Mouse (Mus musculus): ENCODE results near the gene Pdk1. TPM values are rescaled to one million over a fixed set of nuclear protein-coding genes. Genes with fewer than 3 reads are reported as not detected.
A peak's percentile ranks its signal among the peaks of the same experiment; 100 is the strongest.
"Not testable (repeated sequence)": the region's sequence is repeated elsewhere in the genome, so short reads cannot be mapped to it uniquely, and the experiment has no call there.

Pdk1 gene
- 10 to 100 TPM; 30.1 to 30.8 TPM for total RNA-seq (2021)

DNA sequence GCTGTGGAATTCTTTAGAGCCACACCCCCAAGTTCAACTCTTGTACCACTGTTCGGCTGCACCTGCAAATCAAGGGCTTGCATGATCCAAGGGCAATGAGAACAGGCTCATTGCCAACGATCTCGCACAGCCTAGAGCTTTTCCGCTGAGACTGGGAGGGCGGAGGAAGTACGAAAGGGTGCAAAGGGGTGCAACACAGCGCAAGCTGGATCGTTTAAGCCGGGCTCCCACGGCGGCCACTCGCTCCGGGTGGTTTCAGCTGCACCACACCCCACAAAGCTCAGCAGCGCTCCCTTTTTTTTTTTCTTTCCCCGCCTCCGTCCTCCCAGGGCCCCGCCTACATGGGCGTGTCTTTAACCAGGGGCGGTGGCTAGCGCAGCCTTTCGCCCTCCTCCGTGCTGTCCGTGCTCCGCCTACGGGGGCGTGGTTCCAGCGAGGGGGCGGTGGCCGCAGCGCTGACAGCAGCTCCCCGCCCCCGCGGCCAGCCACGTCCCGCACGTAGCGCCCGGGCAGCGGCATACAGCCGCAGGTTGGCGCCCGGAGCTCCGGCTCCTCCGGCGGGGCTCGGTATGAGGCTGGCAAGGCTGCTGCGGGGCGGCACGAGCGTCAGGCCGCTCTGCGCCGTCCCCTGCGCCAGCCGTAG lies at the start of gene Pdk1:
Gene Pdk1 (plus strand): TSS at position 424 of the 643 bp plus-strand sequence.
- intact Hi-C loops (cut with DNase I): no loop called here
- DNase-seq: peak; percentile 98

- DNase-seq: no peak
- intact Hi-C loops (cut with DNase I): no loop called here
Observed at GRCm38 (mm10) chr2:71824146-71824545, 48.9 kb upstream of the Pdk1 start.

- DNase-seq: no peak
- intact Hi-C loops (cut with DNase I): no loop called here
Observed at GRCm38 (mm10) chr2:71827711-71828110, 45.3 kb upstream of the Pdk1 start.

GRCm38 (mm10) chr2:71828928-71829327 lies 44.1 kb upstream of the Pdk1 start:
- DNase-seq: no peak
- intact Hi-C loops (cut with DNase I): no loop called here

DNA sequence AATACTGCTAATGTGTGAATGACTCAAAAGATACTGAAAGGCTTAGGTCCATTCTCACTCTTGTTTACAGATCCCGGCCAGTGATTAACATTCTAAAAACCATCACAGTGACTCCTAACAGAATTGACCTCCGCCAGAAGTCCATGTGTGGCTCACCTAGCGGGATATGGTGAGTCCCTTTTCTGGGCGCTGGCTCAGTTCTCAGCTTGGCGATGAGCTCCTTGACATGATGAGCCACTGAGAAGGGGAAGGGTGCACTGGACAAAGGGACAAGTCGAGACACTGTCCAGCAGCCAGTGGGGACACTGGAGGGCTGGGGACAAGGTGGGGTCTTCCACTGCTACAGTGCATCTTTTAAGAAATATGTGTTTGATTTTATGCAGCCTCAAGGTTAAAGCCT lies 39.4 kb upstream of the Pdk1 start:
- intact Hi-C loops (cut with DNase I): no loop called here
- DNase-seq: no peak

GRCm38 (mm10) chr2:71834371-71834770 lies 38.7 kb upstream of the Pdk1 start:
- no peak for DNase-seq
- intact Hi-C loops (cut with DNase I): no loop called here

DNA sequence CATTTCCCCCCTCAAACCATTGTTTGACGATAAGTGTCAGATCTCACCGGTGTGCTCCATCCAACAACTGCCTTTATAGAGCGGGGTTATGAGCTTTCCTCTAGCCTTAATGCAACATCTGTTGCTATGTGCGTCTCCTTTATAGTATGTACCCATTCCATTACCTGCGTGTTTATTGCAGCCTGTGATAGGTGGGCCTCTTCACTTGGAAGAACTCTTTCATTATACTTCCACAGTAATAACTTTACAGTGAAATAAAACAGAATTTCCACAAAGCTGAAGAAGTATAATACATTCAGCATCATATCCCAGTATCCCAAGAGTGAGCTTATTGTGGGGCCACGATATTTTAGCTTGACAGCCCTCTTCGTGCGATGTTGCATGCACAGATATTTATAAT lies 37.5 kb upstream of the Pdk1 start:
- DNase-seq: no peak
- intact Hi-C loops (cut with DNase I): no loop called here

- intact Hi-C loops (cut with DNase I): no loop called here
- no peak for DNase-seq
Observed at GRCm38 (mm10) chr2:71836232-71836631, 36.8 kb upstream of the Pdk1 start.

GRCm38 (mm10) chr2:71837261-71837660 lies 35.8 kb upstream of the Pdk1 start:
- intact Hi-C loops (cut with DNase I): no loop called here
- DNase-seq: no peak

DNA sequence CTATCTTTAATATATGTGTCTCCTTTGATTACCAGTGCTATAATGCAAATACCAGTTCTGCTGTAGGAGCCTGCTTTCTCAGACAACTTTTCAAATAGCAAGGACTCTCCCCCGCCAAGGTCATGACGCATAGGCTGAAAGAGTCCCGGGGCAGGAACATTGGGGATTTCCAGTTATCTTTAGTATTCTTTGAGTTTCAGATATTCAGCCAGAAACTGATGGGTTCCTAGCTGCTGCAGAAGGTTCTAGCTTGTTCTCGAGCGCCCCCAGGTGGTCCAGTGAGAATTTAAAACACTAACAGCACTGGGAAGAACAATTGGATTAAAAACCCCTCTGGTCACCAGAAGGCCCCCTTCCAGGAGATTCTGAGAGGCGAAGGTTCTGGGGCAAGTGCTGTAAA lies 35.2 kb upstream of the Pdk1 start:
- intact Hi-C loops (cut with DNase I): no loop called here
- DNase-seq: peak; percentile 75

DNA sequence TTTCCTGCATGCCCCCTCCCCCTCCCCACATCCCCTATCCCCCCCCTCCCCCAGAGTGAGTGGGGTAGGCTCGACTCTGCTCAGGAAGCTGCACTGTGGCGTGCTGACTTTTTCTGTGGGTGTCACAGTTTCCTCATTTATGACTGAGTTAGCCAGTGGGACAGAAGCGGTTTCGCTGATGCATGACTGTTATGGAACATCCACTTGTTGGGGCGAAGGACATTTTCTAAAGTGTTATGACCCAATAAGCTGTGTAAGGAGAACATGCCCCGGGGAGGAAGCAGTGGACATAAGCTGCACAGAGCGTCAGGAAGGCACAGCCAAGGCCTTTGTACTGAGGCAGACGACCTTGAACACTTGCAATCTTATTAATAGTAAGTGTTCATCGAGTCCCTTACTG lies 29.7 kb upstream of the Pdk1 start:
- DNase-seq: no peak
- intact Hi-C loops (cut with DNase I): no loop called here

GRCm38 (mm10) chr2:71844906-71845305 lies 28.1 kb upstream of the Pdk1 start:
- intact Hi-C loops (cut with DNase I): no loop called here
- DNase-seq: no peak

DNA sequence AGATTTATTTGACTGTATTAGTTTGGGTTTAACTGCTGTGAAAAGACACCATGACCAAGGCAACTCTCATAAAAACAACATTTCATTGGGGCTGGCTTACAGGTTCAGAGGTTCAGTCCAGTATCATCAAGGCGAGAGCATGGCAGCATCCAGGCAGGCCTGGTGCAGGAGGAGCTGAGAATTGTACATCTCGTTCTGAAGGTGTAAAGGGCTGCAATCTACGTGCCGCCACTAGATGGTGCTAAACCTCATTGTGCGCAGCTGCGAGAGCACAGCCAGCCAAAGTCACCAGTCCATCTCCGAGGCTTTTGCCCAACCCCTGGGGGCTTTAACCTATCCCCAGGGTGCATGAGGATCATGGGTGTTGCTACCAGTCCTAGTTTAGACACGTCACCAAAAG lies 20.9 kb upstream of the Pdk1 start:
- intact Hi-C loops (cut with DNase I): not testable (repeated sequence)
- peak; percentile 52 for DNase-seq

- intact Hi-C loops (cut with DNase I): no loop called here
- no peak for DNase-seq
Observed at GRCm38 (mm10) chr2:71855076-71855475, 17.9 kb upstream of the Pdk1 start.

DNA sequence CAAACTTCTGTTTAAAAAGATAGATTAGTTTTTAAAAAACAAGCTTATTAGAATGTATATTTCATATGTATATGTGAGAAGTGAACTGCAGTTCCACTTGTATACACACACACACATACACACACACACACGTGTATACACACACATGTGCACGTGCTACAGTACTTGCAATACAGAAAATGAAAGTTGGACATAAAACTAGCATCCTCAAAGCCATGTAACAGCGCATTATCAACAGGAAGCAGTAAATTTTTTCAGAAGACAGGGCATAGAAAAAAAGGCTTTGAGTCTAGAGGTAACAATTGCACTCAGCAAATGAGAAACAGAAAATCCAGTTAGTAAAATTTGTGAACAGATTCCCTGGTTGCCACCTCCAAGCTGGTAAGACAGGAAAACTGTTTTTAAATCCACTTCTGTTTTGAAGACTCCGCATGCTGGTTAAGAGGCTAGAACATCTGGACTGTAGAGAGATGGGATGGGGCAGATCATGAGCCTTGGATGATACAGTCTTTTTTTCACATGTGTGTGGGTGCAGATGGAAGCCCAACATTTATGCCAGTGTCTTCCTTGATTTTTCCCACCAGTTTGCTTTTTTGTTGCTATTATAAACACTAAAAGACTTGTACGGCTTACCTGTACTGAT lies 9.4 kb upstream of the Pdk1 start:
- intact Hi-C loops (cut with DNase I): no loop called here
- DNase-seq: no peak

DNA sequence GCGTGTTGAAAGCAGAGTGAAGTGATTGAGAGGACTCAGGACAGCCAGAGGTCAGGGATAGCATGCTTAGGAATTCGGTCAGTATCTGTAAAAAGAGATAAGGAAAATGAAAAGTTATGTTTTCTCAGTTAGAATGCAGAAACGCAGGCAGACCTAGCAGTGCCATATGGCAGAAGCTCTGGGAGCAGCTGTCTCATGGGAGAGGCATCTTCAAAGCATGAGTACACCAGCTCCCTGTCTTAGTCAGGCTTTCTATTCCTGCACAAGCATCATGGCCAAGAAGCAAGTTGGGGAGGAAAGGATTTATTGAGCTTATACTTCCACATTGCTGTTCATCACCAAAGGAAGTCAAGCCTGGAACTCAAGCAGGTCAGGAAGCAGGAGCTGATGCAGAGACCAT lies 8.0 kb upstream of the Pdk1 start:
- intact Hi-C loops (cut with DNase I): no loop called here
- DNase-seq: no peak

DNA sequence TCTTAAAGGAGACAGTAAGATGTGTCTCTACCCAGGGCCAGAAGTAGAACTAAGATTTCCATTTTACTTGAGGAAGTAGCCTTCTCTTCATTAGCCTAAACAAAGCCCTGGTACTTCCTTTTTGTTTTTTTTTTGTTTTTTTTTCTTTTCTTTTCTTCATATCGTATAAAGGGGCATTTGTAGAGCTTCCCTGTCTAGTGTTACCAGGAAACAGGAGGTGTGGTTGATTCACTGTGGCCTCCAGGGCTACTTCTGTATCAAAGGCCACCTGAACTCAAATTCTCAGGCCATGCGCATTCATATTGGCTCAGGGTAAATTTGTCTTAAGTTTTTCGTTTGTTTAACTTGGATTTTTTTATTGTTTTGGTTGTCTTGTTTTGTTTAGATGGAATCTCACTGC lies 7.1 kb upstream of the Pdk1 start:
- DNase-seq: no peak
- intact Hi-C loops (cut with DNase I): no loop called here

- no peak for DNase-seq
- intact Hi-C loops (cut with DNase I): no loop called here
Observed at GRCm38 (mm10) chr2:71866565-71866964, 6.5 kb upstream of the Pdk1 start.

DNA sequence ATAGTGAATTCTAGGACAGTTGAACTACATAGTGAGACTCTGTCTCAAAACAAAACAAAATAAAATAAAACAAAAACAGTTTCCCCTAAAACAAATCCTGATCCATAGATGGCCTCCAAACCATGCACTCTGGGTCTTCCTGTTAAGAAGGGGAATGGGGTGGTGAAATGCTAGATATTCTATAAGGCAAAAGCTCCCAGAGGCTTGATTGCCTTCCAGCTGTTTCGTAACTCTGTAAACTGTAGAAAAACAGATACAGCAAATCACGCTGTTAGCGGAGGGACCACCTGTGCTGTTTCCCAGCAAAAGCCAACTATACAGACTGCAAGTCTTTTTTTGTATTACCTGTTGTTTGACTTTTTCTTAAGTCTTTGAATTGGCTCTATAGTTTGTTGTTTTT lies 6.0 kb upstream of the Pdk1 start:
- intact Hi-C loops (cut with DNase I): no loop called here
- DNase-seq: no peak

DNA sequence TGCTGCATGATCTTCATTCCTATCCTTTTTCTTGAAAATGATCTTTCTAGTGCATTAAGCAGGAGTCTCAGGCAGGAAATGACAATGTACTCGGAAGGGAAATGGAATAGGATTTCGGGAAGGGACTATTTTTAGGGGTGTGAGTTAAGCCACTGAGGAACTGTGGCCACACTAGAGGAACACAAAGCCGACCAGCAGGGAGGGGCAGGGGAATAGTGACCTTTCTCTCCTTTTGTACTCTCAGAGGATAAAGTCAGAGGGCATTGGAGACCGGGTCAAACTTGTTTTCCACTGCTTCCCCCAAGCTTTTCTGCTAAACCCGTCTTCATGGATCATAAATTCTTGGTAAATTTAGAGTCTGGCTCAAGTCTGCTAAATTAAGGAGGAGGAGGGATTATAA lies 5.5 kb upstream of the Pdk1 start:
- intact Hi-C loops (cut with DNase I): no loop called here
- no peak for DNase-seq

DNA sequence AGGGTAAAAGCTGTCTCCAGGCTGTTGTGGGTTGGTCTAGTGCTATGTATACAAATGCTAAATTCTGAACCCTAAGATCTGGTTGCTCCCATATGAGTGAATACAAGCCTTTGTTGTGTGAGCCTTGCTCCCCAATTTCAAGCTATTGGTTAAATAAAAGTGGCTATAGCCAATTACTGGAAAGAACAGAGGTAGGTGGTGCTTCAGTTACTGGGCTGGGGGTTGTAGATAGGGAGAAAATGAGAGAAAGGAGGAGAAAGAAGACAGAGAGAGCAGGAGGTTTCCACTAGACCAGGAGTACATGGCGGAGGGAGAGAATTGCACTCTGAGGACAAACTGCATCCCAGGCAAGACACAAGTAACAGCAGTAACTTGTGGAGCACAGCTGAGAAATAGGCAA lies 4.8 kb upstream of the Pdk1 start:
- no peak for DNase-seq
- intact Hi-C loops (cut with DNase I): no loop called here

- DNase-seq: no peak
- intact Hi-C loops (cut with DNase I): no loop called here
Observed at GRCm38 (mm10) chr2:71872141-71872540, 883 bp upstream of the Pdk1 start.
